Mouse (Mus musculus): ENCODE results near the gene Dip2c. TPM values are rescaled to one million over a fixed set of nuclear protein-coding genes. Genes with fewer than 3 reads are reported as not detected.
A peak's percentile ranks its signal among the peaks of the same experiment; 100 is the strongest.

Dip2c gene
- total RNA-seq, 1 experiment: 10.6 TPM

DNA sequence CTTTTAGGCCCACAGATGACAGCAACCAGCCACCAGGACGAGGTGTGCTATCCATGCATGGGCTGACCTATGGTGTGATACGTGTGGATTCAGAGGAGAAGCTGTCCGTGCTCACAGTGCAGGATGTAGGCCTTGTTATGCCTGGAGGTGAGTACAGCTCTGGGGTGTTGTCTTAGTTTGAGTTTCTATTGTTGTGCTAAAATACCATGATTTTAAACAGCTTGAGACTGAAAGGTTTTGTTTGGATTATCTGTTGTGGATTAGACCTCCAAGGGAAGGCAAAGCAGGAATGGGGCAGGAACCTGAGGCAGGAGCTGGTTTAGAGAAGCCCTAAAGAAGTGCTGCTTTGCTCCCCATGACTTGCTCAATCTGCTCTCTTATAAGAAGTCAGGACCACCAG, 325.0 kb downstream of the Dip2c start:
- DNase-seq (ENCODE audit: low read depth, low spot score): peak; percentile 24
- no peak overlapping the region for H3K27ac ChIP-seq (ENCODE audit: insufficient read depth, low read depth, low read length, poor library complexity, severe bottlenecking)
- in situ Hi-C loops (cut with MboI; ENCODE audit: low sequenced_read_pairs in 2 of 2, unreplicated experiment in 2 of 2): no loop called here

GRCm38 (mm10) chr13:9611229-9611628, 334.9 kb downstream of the Dip2c start:
- H3K36me3 ChIP-seq (ENCODE audit: control insufficient read depth, insufficient read depth, low read length, poor library complexity, severe bottlenecking): no peaks in the 10 kb centered on the region
- DNase-seq (ENCODE audit: low read depth, low spot score): no peak
- no peak overlapping the region for H3K9ac ChIP-seq (ENCODE audit: insufficient read depth, low read depth, low read length, poor library complexity, severe bottlenecking)
- H3K4me1 ChIP-seq (ENCODE audit: control insufficient read depth in 2 of 2, insufficient read depth in 2 of 2, low read length in 2 of 2, poor library complexity in 1 of 2): no peaks in the 10 kb centered on the region
- in situ Hi-C loops (cut with MboI; ENCODE audit: low sequenced_read_pairs in 2 of 2, unreplicated experiment in 2 of 2): no loop called here
- no peaks in the 10 kb centered on the region for H3K9me3 ChIP-seq (ENCODE audit: control insufficient read depth, insufficient read depth, low read depth, low read length)
- H3K4me3 ChIP-seq (ENCODE audit: insufficient read depth in 1 of 2, low read depth in 1 of 2, low read length in 2 of 2, poor library complexity in 1 of 2, severe bottlenecking in 1 of 2): no peak overlapping the region
- no peak for TF ChIP-seq MAFK (IDR thresholded peaks at IDR 0.05; ENCODE audit: insufficient read depth, low read depth, low read length)
- TF ChIP-seq CHD2 (IDR thresholded peaks at IDR 0.05; ENCODE audit: low read depth, low read length): no peak
- no peak for TF ChIP-seq HCFC1 (IDR thresholded peaks at IDR 0.05; ENCODE audit: borderline replicate concordance, insufficient read depth, low read length)
- TF ChIP-seq ZNF384 (IDR thresholded peaks at IDR 0.05; ENCODE audit: low read depth, low read length): no peak
- TF ChIP-seq ZC3H11A (IDR thresholded peaks at IDR 0.05; ENCODE audit: borderline replicate concordance, low read depth, low read length): no peak
- H3K27ac ChIP-seq (ENCODE audit: insufficient read depth, low read depth, low read length, poor library complexity, severe bottlenecking): no peak overlapping the region

More for the DNA sequence above, 325.0 kb downstream of the Dip2c start:
- TF ChIP-seq HCFC1 (IDR thresholded peaks at IDR 0.05; ENCODE audit: borderline replicate concordance, insufficient read depth, low read length): no peak
- TF ChIP-seq MAFK (IDR thresholded peaks at IDR 0.05; ENCODE audit: insufficient read depth, low read depth, low read length): no peak
- no peak for TF ChIP-seq CHD2 (IDR thresholded peaks at IDR 0.05; ENCODE audit: low read depth, low read length)
- TF ChIP-seq ZC3H11A (IDR thresholded peaks at IDR 0.05; ENCODE audit: borderline replicate concordance, low read depth, low read length): no peak
- TF ChIP-seq ZNF384 (IDR thresholded peaks at IDR 0.05; ENCODE audit: low read depth, low read length): no peak
- no peaks in the 10 kb centered on the region for H3K9me3 ChIP-seq (ENCODE audit: control insufficient read depth, insufficient read depth, low read depth, low read length)
- no peaks in the 10 kb centered on the region for H3K36me3 ChIP-seq (ENCODE audit: control insufficient read depth, insufficient read depth, low read length, poor library complexity, severe bottlenecking)
- H3K9ac ChIP-seq (ENCODE audit: insufficient read depth, low read depth, low read length, poor library complexity, severe bottlenecking): no peak overlapping the region
- H3K4me3 ChIP-seq (ENCODE audit: insufficient read depth in 1 of 2, low read depth in 1 of 2, low read length in 2 of 2, poor library complexity in 1 of 2, severe bottlenecking in 1 of 2): no peak overlapping the region
- peaks cover 4 to 7% of the 10 kb centered on the region in 2 experiments; a peak in 2 of 4 replicates for H3K4me1 ChIP-seq (ENCODE audit: control insufficient read depth in 2 of 2, insufficient read depth in 2 of 2, low read length in 2 of 2, poor library complexity in 1 of 2)

- H3K27ac ChIP-seq (ENCODE audit: insufficient read depth, low read depth, low read length, poor library complexity, severe bottlenecking): peak overlapping the region; percentile 58; the same call in 1 of the 2 replicates
- peaks cover 5 to 8% of the 10 kb centered on the region in 2 experiments; a peak in 1 of 4 replicates for H3K4me1 ChIP-seq (ENCODE audit: control insufficient read depth in 2 of 2, insufficient read depth in 2 of 2, low read length in 2 of 2, poor library complexity in 1 of 2)
- in situ Hi-C loops (cut with MboI; ENCODE audit: low sequenced_read_pairs in 2 of 2, unreplicated experiment in 2 of 2): loop anchor here (10.0 to 25.0 kb wide), 2 partner anchors 445 to 448 kb away; no protein-coding TSS in a partner anchor
- no peak for DNase-seq (ENCODE audit: low read depth, low spot score)
- no peaks in the 10 kb centered on the region for H3K9me3 ChIP-seq (ENCODE audit: control insufficient read depth, insufficient read depth, low read depth, low read length)
- no peak overlapping the region for H3K4me3 ChIP-seq (ENCODE audit: insufficient read depth in 1 of 2, low read depth in 1 of 2, low read length in 2 of 2, poor library complexity in 1 of 2, severe bottlenecking in 1 of 2)
- TF ChIP-seq HCFC1 (IDR thresholded peaks at IDR 0.05; ENCODE audit: borderline replicate concordance, insufficient read depth, low read length): no peak
- TF ChIP-seq MAFK (IDR thresholded peaks at IDR 0.05; ENCODE audit: insufficient read depth, low read depth, low read length): no peak
- TF ChIP-seq CHD2 (IDR thresholded peaks at IDR 0.05; ENCODE audit: low read depth, low read length): no peak
- no peak for TF ChIP-seq ZC3H11A (IDR thresholded peaks at IDR 0.05; ENCODE audit: borderline replicate concordance, low read depth, low read length)
- TF ChIP-seq ZNF384 (IDR thresholded peaks at IDR 0.05; ENCODE audit: low read depth, low read length): no peak
- no peak overlapping the region for H3K9ac ChIP-seq (ENCODE audit: insufficient read depth, low read depth, low read length, poor library complexity, severe bottlenecking)
- no peaks in the 10 kb centered on the region for H3K36me3 ChIP-seq (ENCODE audit: control insufficient read depth, insufficient read depth, low read length, poor library complexity, severe bottlenecking)
Observed at GRCm38 (mm10) chr13:9632684-9633083, 356.4 kb downstream of the Dip2c start.

DNA sequence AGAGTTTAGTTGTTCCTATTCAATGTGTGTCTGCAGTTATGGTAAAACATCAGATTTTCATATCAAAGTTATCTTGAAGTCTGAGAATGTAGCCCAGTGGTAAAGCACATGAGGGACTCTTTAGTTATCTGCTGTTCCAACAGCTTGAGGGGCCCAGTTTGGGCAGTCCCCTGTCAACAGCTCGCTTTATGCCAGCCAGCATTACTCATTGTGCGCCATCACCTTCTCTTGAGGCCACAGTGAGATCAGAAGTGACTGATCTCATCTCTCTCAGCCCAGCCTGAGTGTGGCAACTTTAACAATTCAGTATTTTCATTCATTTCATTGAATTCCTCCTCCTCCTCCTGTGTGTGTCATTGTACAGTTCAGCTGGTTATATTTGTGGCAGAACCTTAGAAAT, 359.6 kb downstream of the Dip2c start:
- Histone ChIP-seq H3K9ac (ENCODE audit: insufficient read depth, low read depth, low read length, poor library complexity, severe bottlenecking) (no peak overlapping the region), H3K9me3 (ENCODE audit: control insufficient read depth, insufficient read depth, low read depth, low read length) (no peaks in the 10 kb centered on the region), H3K36me3 (ENCODE audit: control insufficient read depth, insufficient read depth, low read length, poor library complexity, severe bottlenecking) (no peaks in the 10 kb centered on the region), H3K27ac (ENCODE audit: insufficient read depth, low read depth, low read length, poor library complexity, severe bottlenecking) (no peak overlapping the region), H3K4me3 (ENCODE audit: insufficient read depth in 1 of 2, low read depth in 1 of 2, low read length in 2 of 2, poor library complexity in 1 of 2, severe bottlenecking in 1 of 2) (no peak overlapping the region), H3K4me1 (ENCODE audit: control insufficient read depth in 2 of 2, insufficient read depth in 2 of 2, low read length in 2 of 2, poor library complexity in 1 of 2) (peaks cover under 1 to 5% of the 10 kb centered on the region in 2 experiments; a peak in 1 of 4 replicates)
- no peak for TF ChIP-seq HCFC1 (IDR thresholded peaks at IDR 0.05; ENCODE audit: borderline replicate concordance, insufficient read depth, low read length)
- TF ChIP-seq ZC3H11A (IDR thresholded peaks at IDR 0.05; ENCODE audit: borderline replicate concordance, low read depth, low read length): no peak
- TF ChIP-seq ZNF384 (IDR thresholded peaks at IDR 0.05; ENCODE audit: low read depth, low read length): no peak
- no peak for TF ChIP-seq CHD2 (IDR thresholded peaks at IDR 0.05; ENCODE audit: low read depth, low read length)
- TF ChIP-seq MAFK (IDR thresholded peaks at IDR 0.05; ENCODE audit: insufficient read depth, low read depth, low read length): no peak
- in situ Hi-C loops (cut with MboI; ENCODE audit: low sequenced_read_pairs in 2 of 2, unreplicated experiment in 2 of 2): loop anchor here (10.0 to 25.0 kb wide), 2 partner anchors 449 to 451 kb away; no protein-coding TSS in a partner anchor
- DNase-seq (ENCODE audit: low read depth, low spot score): no peak

Data from ES-E14 (cell line).